17 mouse cellular contexts compared by ENCODE assay signal in the genomic region with DNA sequence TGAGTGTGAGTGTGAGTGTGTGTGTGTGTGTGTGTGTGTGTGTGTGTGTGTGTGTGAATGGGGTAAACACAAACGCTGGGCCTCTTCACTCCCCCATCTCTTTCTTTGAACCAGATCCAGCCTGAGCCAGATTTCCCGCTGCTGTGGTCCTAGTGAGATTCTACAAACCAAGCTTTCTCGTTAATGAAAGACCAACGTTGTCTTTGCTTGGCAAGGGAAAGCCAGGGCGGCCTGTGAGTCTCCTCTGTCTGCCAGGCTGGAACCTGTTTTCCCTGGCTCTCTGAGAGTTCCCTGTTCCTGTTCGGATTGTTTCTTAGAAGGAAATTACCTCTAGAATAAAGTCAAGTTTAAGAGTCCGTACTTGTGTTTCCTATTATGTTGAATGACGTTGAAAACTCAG. TPM values are rescaled to one million over a fixed set of nuclear protein-coding genes. Genes with fewer than 3 reads are reported as not detected.
A peak's percentile ranks its signal among the peaks of the same experiment; 100 is the strongest.
DNase-seq lines count a peak whose midpoint lies in the region; ATAC-seq and TF ChIP-seq lines count a peak whose summit lies in the region.
"Had no signal": no experiment of that assay in that cellular context is flagged by ENCODE, and none has a peak within 500 bp of the region (broad histone marks: within the 10 kb centered on the region; RNA-seq: fewer than 3 reads in every experiment).

No protein-coding gene starts in this region.

- peak; percentile 83 for ATAC-seq in hindbrain, postnatal 0 days
- no peak for ATAC-seq in hindbrain, embryonic 12.5 days (ENCODE audit: low FRiP score)
- no peak for ATAC-seq in activated CD4-positive, CD25-positive, alpha-beta regulatory T cell, adult 4 months

- DNase-seq in hindbrain, postnatal 0 days (ENCODE audit: low spot score) = peak; percentile 67
- peak; percentile 65 to 73 for DNase-seq in right cerebral cortex, postnatal 10 days (ENCODE audit: low spot score in 2 of 2)
- DNase-seq in right cerebral cortex, postnatal 36 days (ENCODE audit: low spot score in 2 of 2) = no peak
- DNase-seq in kidney, postnatal 25 days = peak; percentile 61 to 86
- no peak for DNase-seq in adrenal gland, adult 8-10 months
- DNase-seq in heart, adult 9 months (ENCODE audit: low spot score in 2 of 2) = no peak
- DNase-seq: gastrocnemius, postnatal 14 days; spleen, adult 18-20 months; thymus, postnatal 14 days had no signal

- H3K9me3 ChIP-seq in hindbrain, postnatal 0 days (ENCODE audit: low read length) = no peaks in the 10 kb centered on the region
- no peaks in the 10 kb centered on the region for H3K9me3 ChIP-seq in hindbrain, embryonic 12.5 days (replicated peaks)
- H3K9me3 ChIP-seq: forebrain, embryonic 10.5 days; heart, embryonic 15.5 days; hindbrain, embryonic 15.5 days; liver, embryonic 15.5 days had no signal

- H3K27ac ChIP-seq in hindbrain, postnatal 0 days = peak overlapping the region; percentile 79
- H3K27ac ChIP-seq in hindbrain, embryonic 12.5 days = no peak overlapping the region
- H3K27ac ChIP-seq: forebrain, embryonic 10.5 days; heart, embryonic 15.5 days; left cerebral cortex, adult 2 months; liver, embryonic 15.5 days had no signal

- 52% methylated on average over 8 of the region's 8 CpGs for WGBS in hindbrain, postnatal 0 days
- WGBS in hindbrain, embryonic 12.5 days = 72% methylated on average over 8 of the region's 8 CpGs

- H3K36me3 ChIP-seq in hindbrain, postnatal 0 days (ENCODE audit: insufficient read depth, low read length) = no peaks in the 10 kb centered on the region
- no peaks in the 10 kb centered on the region for H3K36me3 ChIP-seq in hindbrain, embryonic 12.5 days
- H3K36me3 ChIP-seq: forebrain, embryonic 10.5 days; heart, embryonic 15.5 days; hindbrain, embryonic 15.5 days; liver, embryonic 15.5 days had no signal

- H3K4me1 ChIP-seq in hindbrain, postnatal 0 days (ENCODE audit: insufficient read depth, low read length) = no peaks in the 10 kb centered on the region
- no peaks in the 10 kb centered on the region for H3K4me1 ChIP-seq in hindbrain, embryonic 12.5 days
- H3K4me1 ChIP-seq: forebrain, embryonic 10.5 days; hindbrain, embryonic 15.5 days had no signal

- TF ChIP-seq CTCF in hindbrain, postnatal 0 days (IDR thresholded peaks at IDR 0.05; ENCODE audit: low read depth) = no peak

- H3K4me2 ChIP-seq in hindbrain, postnatal 0 days (ENCODE audit: low read depth, low read length) = no peak overlapping the region
- H3K4me2 ChIP-seq in hindbrain, embryonic 12.5 days (replicated peaks) = no peak overlapping the region
- H3K4me2 ChIP-seq: heart, embryonic 15.5 days; hindbrain, embryonic 15.5 days; liver, embryonic 15.5 days had no signal

- no peak overlapping the region for H3K9ac ChIP-seq in hindbrain, postnatal 0 days (replicated peaks; ENCODE audit: low read length)
- no peak overlapping the region for H3K9ac ChIP-seq in hindbrain, embryonic 12.5 days
- H3K9ac ChIP-seq: heart, embryonic 15.5 days; hindbrain, embryonic 15.5 days; liver, embryonic 15.5 days had no signal

- no peaks in the 10 kb centered on the region for H3K27me3 ChIP-seq in hindbrain, postnatal 0 days (ENCODE audit: insufficient read depth, low read length)
- H3K27me3 ChIP-seq in hindbrain, embryonic 12.5 days = no peaks in the 10 kb centered on the region
- H3K27me3 ChIP-seq: heart, embryonic 15.5 days; hindbrain, embryonic 15.5 days; liver, embryonic 15.5 days had no signal

- no peak overlapping the region for H3K4me3 ChIP-seq in hindbrain, postnatal 0 days (ENCODE audit: low read length)
- no peak overlapping the region for H3K4me3 ChIP-seq in hindbrain, embryonic 12.5 days
- H3K4me3 ChIP-seq: forebrain, embryonic 10.5 days; heart, embryonic 15.5 days; hindbrain, embryonic 15.5 days; left cerebral cortex, adult 2 months; liver, embryonic 15.5 days; myocyte had no signal

RNA-seq across cellular contexts. Expression of a gene that starts 8.9 kb away (rescaled TPM):
- total RNA-seq in hindbrain, postnatal 0 days (2014; rRNA removed) = 20.4 and 21.6 TPM in 2 replicates
- polyA plus RNA-seq in hindbrain, postnatal 0 days (2015; fragmentation: Nextera tagmentation; extraction: Ambion mirVana) = 38.2 and 39.6 TPM in 2 replicates
- 18.8 and 18.9 TPM in 2 replicates for polyA plus RNA-seq in hindbrain, embryonic 12.5 days (2016; fragmentation: Nextera tagmentation; extraction: Ambion mirVana)
- 10 to 100 TPM; 22.2 to 24.2 (median 23.6) TPM for total RNA-seq in adrenal gland, adult 8-10 months (2022)
- 1 to 10 TPM; 5.2 to 7.7 TPM for polyA plus RNA-seq in activated CD4-positive, CD25-positive, alpha-beta regulatory T cell, adult 4 months (2017; shearing (Covaris generic))

RNA-seq across cellular contexts. Expression of a gene that starts 45.1 kb away (rescaled TPM):
- 69.8 and 80.2 TPM in 2 replicates for total RNA-seq in hindbrain, postnatal 0 days (2014; rRNA removed)
- polyA plus RNA-seq in hindbrain, postnatal 0 days (2015; fragmentation: Nextera tagmentation; extraction: Ambion mirVana) = 41.2 and 44.7 TPM in 2 replicates
- polyA plus RNA-seq in hindbrain, embryonic 12.5 days (2016; fragmentation: Nextera tagmentation; extraction: Ambion mirVana) = 39.6 and 39.7 TPM in 2 replicates
- 10 to 100 TPM; 29.0 to 41.6 (median 36.4) TPM for total RNA-seq in adrenal gland, adult 8-10 months (2022)
- polyA plus RNA-seq in activated CD4-positive, CD25-positive, alpha-beta regulatory T cell, adult 4 months (2017; shearing (Covaris generic)) = 1 to 10 TPM; 3.0 to 6.8 TPM

Comparison
In these comparisons a context has a peak if more than half of its experiments do, and no peak if none do; other contexts are left out.
1. DNase-seq: peak in hindbrain, postnatal 0 days (single experiment), right cerebral cortex, postnatal 10 days (2 of 2) and kidney, postnatal 25 days (2 of 2); none in right cerebral cortex, postnatal 36 days (0 of 2), adrenal gland, adult 8-10 months (single experiment) and heart, adult 9 months (0 of 2).